Mouse (Mus musculus): ENCODE data around the gene Ksr1. TPM values are rescaled to one million over a fixed set of nuclear protein-coding genes. Genes with fewer than 3 reads are reported as not detected.
"Not testable (repeated sequence)": the region's sequence is repeated elsewhere in the genome, so short reads cannot be mapped to it uniquely, and the experiment has no call there.

The Ksr1 gene
- polyA plus RNA-seq, 1 experiment, result 26.9 TPM

- TF ChIP-seq POLR2A (IDR thresholded peaks at IDR 0.05; ENCODE audit: borderline replicate concordance, extremely low read depth, insufficient read depth, insufficient read length, poor library complexity, severe bottlenecking) (no peak), CTCF (IDR thresholded peaks at IDR 0.05; ENCODE audit: borderline replicate concordance, extremely low read depth, insufficient read depth, insufficient read length) (no peak)
- no peak for DNase-seq (ENCODE audit: low read depth)
Measured at GRCm38 (mm10) chr11:79014602-79015325, 131.4 kb downstream of the Ksr1 start.

- TF ChIP-seq CTCF (IDR thresholded peaks at IDR 0.05; ENCODE audit: borderline replicate concordance, extremely low read depth, insufficient read depth, insufficient read length), result no peak
- no peak for TF ChIP-seq POLR2A (IDR thresholded peaks at IDR 0.05; ENCODE audit: borderline replicate concordance, extremely low read depth, insufficient read depth, insufficient read length, poor library complexity, severe bottlenecking)
- DNase-seq (ENCODE audit: low read depth), result no peak
Measured at GRCm38 (mm10) chr11:79013806-79014205, 132.4 kb downstream of the Ksr1 start.

- TF ChIP-seq CTCF (IDR thresholded peaks at IDR 0.05; ENCODE audit: borderline replicate concordance, extremely low read depth, insufficient read depth, insufficient read length) (no peak), POLR2A (IDR thresholded peaks at IDR 0.05; ENCODE audit: borderline replicate concordance, extremely low read depth, insufficient read depth, insufficient read length, poor library complexity, severe bottlenecking) (no peak)
- no peak for DNase-seq (ENCODE audit: low read depth)
Measured at GRCm38 (mm10) chr11:79013056-79013455, 133.2 kb downstream of the Ksr1 start.

- DNase-seq (ENCODE audit: low read depth), result no peak
- TF ChIP-seq POLR2A (IDR thresholded peaks at IDR 0.05; ENCODE audit: borderline replicate concordance, extremely low read depth, insufficient read depth, insufficient read length, poor library complexity, severe bottlenecking) (no peak), CTCF (IDR thresholded peaks at IDR 0.05; ENCODE audit: borderline replicate concordance, extremely low read depth, insufficient read depth, insufficient read length) (no peak)
Measured at GRCm38 (mm10) chr11:79012529-79012928, 133.7 kb downstream of the Ksr1 start.

- no peak for TF ChIP-seq POLR2A (IDR thresholded peaks at IDR 0.05; ENCODE audit: borderline replicate concordance, extremely low read depth, insufficient read depth, insufficient read length, poor library complexity, severe bottlenecking)
- DNase-seq (ENCODE audit: low read depth), result no peak
Measured at GRCm38 (mm10) chr11:79008891-79009290, 137.3 kb downstream of the Ksr1 start.

GRCm38 (mm10) chr11:79008007-79008775 lies 138.0 kb downstream of the Ksr1 start:
- no peak for TF ChIP-seq POLR2A (IDR thresholded peaks at IDR 0.05; ENCODE audit: borderline replicate concordance, extremely low read depth, insufficient read depth, insufficient read length, poor library complexity, severe bottlenecking)
- TF ChIP-seq CTCF (IDR thresholded peaks at IDR 0.05; ENCODE audit: borderline replicate concordance, extremely low read depth, insufficient read depth, insufficient read length), result no peak
- DNase-seq (ENCODE audit: low read depth), result no peak

GRCm38 (mm10) chr11:79007356-79007755 lies 138.9 kb downstream of the Ksr1 start:
- DNase-seq (ENCODE audit: low read depth), result not testable (repeated sequence)

- TF ChIP-seq CTCF (IDR thresholded peaks at IDR 0.05; ENCODE audit: borderline replicate concordance, extremely low read depth, insufficient read depth, insufficient read length) (no peak), POLR2A (IDR thresholded peaks at IDR 0.05; ENCODE audit: borderline replicate concordance, extremely low read depth, insufficient read depth, insufficient read length, poor library complexity, severe bottlenecking) (no peak)
- no peak for DNase-seq (ENCODE audit: low read depth)
Measured at GRCm38 (mm10) chr11:79006417-79006816, 139.8 kb downstream of the Ksr1 start.

GRCm38 (mm10) chr11:79005578-79006394 lies 140.4 kb downstream of the Ksr1 start:
- TF ChIP-seq POLR2A (IDR thresholded peaks at IDR 0.05; ENCODE audit: borderline replicate concordance, extremely low read depth, insufficient read depth, insufficient read length, poor library complexity, severe bottlenecking) (no peak), CTCF (IDR thresholded peaks at IDR 0.05; ENCODE audit: borderline replicate concordance, extremely low read depth, insufficient read depth, insufficient read length) (no peak)

GRCm38 (mm10) chr11:79003769-79004638 lies 142.2 kb downstream of the Ksr1 start:
- TF ChIP-seq POLR2A (IDR thresholded peaks at IDR 0.05; ENCODE audit: borderline replicate concordance, extremely low read depth, insufficient read depth, insufficient read length, poor library complexity, severe bottlenecking) (no peak), CTCF (IDR thresholded peaks at IDR 0.05; ENCODE audit: borderline replicate concordance, extremely low read depth, insufficient read depth, insufficient read length) (no peak)
- no peak for DNase-seq (ENCODE audit: low read depth)

More at GRCm38 (mm10) chr11:79005578-79006394, 140.4 kb downstream of the Ksr1 start:
- DNase-seq (ENCODE audit: low read depth), result no peak

All from brain, embryonic 14.5 days (tissue).